Mouse (Mus musculus) spleen, postnatal 10 days (tissue): ENCODE measurements around the gene Gabra3.

Experiments
- DNase-seq, 2 experiments: peaks; one replicate each; pipeline ENCODE4 v3.0.0; 2021 to 2022; ENCODE audit warnings: low spot score in 2 of 2

The Gabra3 gene

GRCm38 (mm10) chrX:72656230-72656898 is at the start of gene Gabra3:
Gene Gabra3, minus strand, starts transcription at chrX:72656848.
- no peak for DNase-seq

- no peak for DNase-seq
Observed at GRCm38 (mm10) chrX:72655789-72656188, 859 bp downstream of the Gabra3 start.

- no peak for DNase-seq
Observed at GRCm38 (mm10) chrX:72655381-72655780, 1.3 kb downstream of the Gabra3 start.

GRCm38 (mm10) chrX:72650688-72651087 is 6.0 kb downstream of the Gabra3 start:
- DNase-seq, result no peak

GRCm38 (mm10) chrX:72644691-72645090 is 12.0 kb downstream of the Gabra3 start:
- no peak for DNase-seq

GRCm38 (mm10) chrX:72497284-72497683 is 159.4 kb downstream of the Gabra3 start:
- DNase-seq, result no peak

- DNase-seq, result no peak
Observed at GRCm38 (mm10) chrX:72489806-72490205, 166.8 kb downstream of the Gabra3 start.

GRCm38 (mm10) chrX:72386758-72387157 is 269.9 kb downstream of the Gabra3 start, which contains the start of gene Magea10:
Gene Magea10, minus strand, starts transcription at chrX:72386858.
- DNase-seq, result no peak
